Mouse (Mus musculus) stomach, postnatal 0 days (tissue): ENCODE results near the gene Mbnl3.

ENCODE experiments used
- CTCF ChIP-seq: IDR thresholded peaks from 2 replicates; pipeline ENCODE4 v1.5.1; 2016; ENCODE audit warnings: antibody characterized with exemption, low read depth, mild to moderate bottlenecking, moderate library complexity
- EP300 ChIP-seq: optimal IDR thresholded peaks from 2 replicates; pipeline ENCODE3; 2016; ENCODE audit warnings: antibody characterized with exemption

DNA sequence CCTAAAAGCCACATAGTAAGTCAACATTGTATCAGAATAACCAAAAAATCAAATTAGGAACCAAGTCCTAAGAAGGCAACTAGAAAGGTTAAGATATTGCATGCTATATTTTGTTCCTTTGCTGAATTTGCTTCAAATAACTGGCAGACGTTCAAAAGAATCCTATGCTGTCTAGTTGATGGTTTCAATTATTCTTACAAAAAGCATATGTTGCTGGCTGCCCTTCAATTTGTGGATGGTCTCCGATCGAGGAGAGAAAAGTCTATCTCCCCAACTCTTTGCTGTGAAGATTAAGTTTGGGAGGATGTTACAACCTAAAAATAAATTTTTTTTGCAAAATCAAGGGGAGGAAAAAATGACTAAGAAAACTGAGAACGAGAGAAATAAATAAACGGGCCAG is 41.6 kb downstream of the Mbnl3 start:
- no peak for TF ChIP-seq CTCF
- TF ChIP-seq EP300, result no peak
